ENCODE assay signal across 23 mouse cellular contexts in the genomic region with DNA sequence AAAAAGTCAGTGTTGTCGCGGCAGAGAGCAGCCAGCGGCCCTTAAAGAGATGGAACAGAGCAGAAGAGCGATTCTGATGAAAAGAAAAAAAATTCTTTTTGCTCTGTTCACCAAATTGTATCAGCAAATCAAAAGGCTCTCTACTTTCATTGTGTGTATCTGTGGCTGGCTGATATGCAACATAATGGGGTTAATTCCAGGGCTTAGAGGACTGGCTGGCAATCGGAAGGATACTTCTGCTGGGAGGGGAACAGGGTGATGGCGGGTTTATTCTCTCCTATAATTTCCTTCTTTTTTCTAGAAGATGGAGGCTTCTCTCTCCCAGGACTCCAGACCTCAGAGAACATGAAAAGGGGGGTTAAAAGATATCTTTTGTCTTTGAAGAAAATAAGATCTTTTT.
DNase-seq lines count a peak whose midpoint lies in the region; ATAC-seq and TF ChIP-seq lines count a peak whose summit lies in the region.
"Had no signal": no experiment of that assay in that cellular context is flagged by ENCODE, and none has a peak within 500 bp of the region (broad histone marks: within the 10 kb centered on the region; RNA-seq: fewer than 3 reads in every experiment).

No protein-coding gene starts in this region.

- no peak overlapping the region for H3K4me3 ChIP-seq in hindbrain, embryonic 13.5 days
- H3K4me3 ChIP-seq in hindbrain, embryonic 12.5 days = no peak overlapping the region
- no peak overlapping the region for H3K4me3 ChIP-seq in midbrain, embryonic 13.5 days (replicated peaks)
- H3K4me3 ChIP-seq: embryonic facial prominence, embryonic 12.5 days; limb, embryonic 13.5 days; lung, embryonic 15.5 days had no signal

- H3K9me3 ChIP-seq in hindbrain, embryonic 13.5 days = no peaks in the 10 kb centered on the region
- H3K9me3 ChIP-seq in hindbrain, embryonic 12.5 days (replicated peaks) = no peaks in the 10 kb centered on the region
- no peaks in the 10 kb centered on the region for H3K9me3 ChIP-seq in midbrain, embryonic 13.5 days
- H3K9me3 ChIP-seq: embryonic facial prominence, embryonic 12.5 days; limb, embryonic 13.5 days; lung, embryonic 15.5 days had no signal

- no peaks in the 10 kb centered on the region for H3K27me3 ChIP-seq in hindbrain, embryonic 13.5 days
- no peaks in the 10 kb centered on the region for H3K27me3 ChIP-seq in hindbrain, embryonic 12.5 days
- H3K27me3 ChIP-seq in midbrain, embryonic 13.5 days = no peaks in the 10 kb centered on the region
- H3K27me3 ChIP-seq: embryonic facial prominence, embryonic 12.5 days; limb, embryonic 13.5 days; lung, embryonic 15.5 days had no signal

- no peak overlapping the region for H3K9ac ChIP-seq in hindbrain, embryonic 13.5 days
- H3K9ac ChIP-seq in hindbrain, embryonic 12.5 days = no peak overlapping the region
- no peak overlapping the region for H3K9ac ChIP-seq in midbrain, embryonic 13.5 days (replicated peaks)
- H3K9ac ChIP-seq: embryonic facial prominence, embryonic 12.5 days; hindbrain, embryonic 14.5 days; limb, embryonic 13.5 days; lung, embryonic 15.5 days had no signal

- no peak overlapping the region for H3K4me2 ChIP-seq in hindbrain, embryonic 13.5 days
- H3K4me2 ChIP-seq in hindbrain, embryonic 12.5 days (replicated peaks) = no peak overlapping the region
- H3K4me2 ChIP-seq in midbrain, embryonic 13.5 days (replicated peaks) = no peak overlapping the region
- H3K4me2 ChIP-seq: embryonic facial prominence, embryonic 12.5 days; hindbrain, embryonic 14.5 days; limb, embryonic 13.5 days; liver, embryonic 11.5 days; lung, embryonic 15.5 days had no signal

- ATAC-seq in hindbrain, embryonic 13.5 days (ENCODE audit: low FRiP score) = no peak
- ATAC-seq in hindbrain, embryonic 12.5 days (ENCODE audit: low FRiP score) = no peak
- ATAC-seq in midbrain, embryonic 13.5 days = no peak
- ATAC-seq in megakaryocyte-erythroid progenitor cell, adult 5-6 weeks (replicated peaks; ENCODE audit: low FRiP score, low TSS enrichment, poor library complexity, severe bottlenecking) = no peak
- ATAC-seq: CD4-positive, CD25-positive, alpha-beta regulatory T cell, adult 4 months had no signal

- DNase-seq in R1 (ENCODE audit: low read depth, low spot score) = peak; percentile 47
- DNase-seq in brain, embryonic 14.5 days (ENCODE audit: low read depth) = peak; percentile 60
- no peak for DNase-seq in kidney, postnatal 25 days
- DNase-seq: adrenal gland, adult 8-10 months; cerebellum, adult 11-12 months; cerebellum, adult 9-11 months; embryo, embryonic 11 days; gastrocnemius, postnatal 10 days; heart, postnatal 14 days; kidney, adult 18-20 months; kidney, postnatal 4 days; right cerebral cortex, postnatal 14 days; thymus, postnatal 14 days had no signal

- H3K4me1 ChIP-seq in hindbrain, embryonic 13.5 days (replicated peaks) = peaks cover 12% of the 10 kb centered on the region
- 0 out of 2 replicates have a peak, but pooled peaks cover 7% of the 10 kb centered on the region for H3K4me1 ChIP-seq in hindbrain, embryonic 12.5 days
- peaks cover 21% of the 10 kb centered on the region for H3K4me1 ChIP-seq in midbrain, embryonic 13.5 days (replicated peaks)
- H3K4me1 ChIP-seq: embryonic facial prominence, embryonic 12.5 days had no signal

- 0 out of 2 replicates have a peak overlapping the region, but pooled peaks have one; percentile 30 for H3K27ac ChIP-seq in hindbrain, embryonic 13.5 days
- H3K27ac ChIP-seq in hindbrain, embryonic 12.5 days = no peak overlapping the region
- 0 out of 2 replicates have a peak overlapping the region, but pooled peaks have one; percentile 26 for H3K27ac ChIP-seq in midbrain, embryonic 13.5 days
- H3K27ac ChIP-seq: embryonic facial prominence, embryonic 12.5 days; hindbrain, embryonic 14.5 days; limb, embryonic 13.5 days; lung, embryonic 15.5 days had no signal

- TF ChIP-seq CTCF in brain, embryonic 14.5 days (IDR thresholded peaks at IDR 0.05; ENCODE audit: borderline replicate concordance, extremely low read depth, insufficient read depth, insufficient read length) = no peak

- H3K36me3 ChIP-seq in hindbrain, embryonic 13.5 days = no peaks in the 10 kb centered on the region
- no peaks in the 10 kb centered on the region for H3K36me3 ChIP-seq in hindbrain, embryonic 12.5 days
- H3K36me3 ChIP-seq in midbrain, embryonic 13.5 days = no peaks in the 10 kb centered on the region
- H3K36me3 ChIP-seq: embryonic facial prominence, embryonic 12.5 days; limb, embryonic 13.5 days; lung, embryonic 15.5 days had no signal

- WGBS in hindbrain, embryonic 13.5 days = 25% methylated on average over 6 of the region's 6 CpGs
- WGBS in hindbrain, embryonic 12.5 days = 45% methylated on average over 6 of the region's 6 CpGs
- 16% methylated on average over 6 of the region's 6 CpGs for WGBS in midbrain, embryonic 13.5 days

- no peak for TF ChIP-seq POLR2A in brain, embryonic 14.5 days (IDR thresholded peaks at IDR 0.05; ENCODE audit: borderline replicate concordance, extremely low read depth, insufficient read depth, insufficient read length, poor library complexity, severe bottlenecking)

Comparison
In these comparisons a context has a peak if more than half of its experiments do, and no peak if none do; other contexts are left out.
1. DNase-seq: peak in R1 (single experiment) and brain, embryonic 14.5 days (single experiment); none in kidney, postnatal 25 days (0 of 2).